Mouse (Mus musculus) left cerebral cortex, adult 2 months (tissue): ENCODE measurements around the gene Gm11595. TPM values are rescaled to one million over a fixed set of nuclear protein-coding genes. Genes with fewer than 3 reads are reported as not detected.

ENCODE experiments used
- DNase-seq, 2 experiments: peaks; one replicate each; pipeline ENCODE4 v3.0.0; 2021 to 2022; ENCODE audit warnings: low spot score in 2 of 2, mixed read lengths in 1 of 2; ENCODE audit errors: extremely low spot score in 1 of 2
- H3K27ac ChIP-seq: fragments of 200-600 bp; 2 replicates; pipeline ENCODE4 v1.8.1; 2022
- H3K4me3 ChIP-seq: fragments of 200-600 bp; 2 replicates; pipeline ENCODE4 v1.8.1; 2022
- CTCF ChIP-seq: fragments of 200-600 bp; IDR thresholded peaks from 2 replicates; pipeline ENCODE4 v1.8.1; 2022; ENCODE audit warnings: antibody characterized with exemption, mild to moderate bottlenecking, moderate library complexity
- intact Hi-C: fragments of 180-260 bp; cut with DNase I; formaldehyde crosslinking; loops from one replicate; pipeline ENCODE4 v1.15.1; 2025
- total RNA-seq, 2 experiments: library from RNA; stranded (reverse); gene quantifications; 2 replicates each; pipeline ENCODE4 v1.2.3; 2021

The Gm11595 gene
- total RNA-seq, 2 experiments from 2014 or later: not detected

DNA sequence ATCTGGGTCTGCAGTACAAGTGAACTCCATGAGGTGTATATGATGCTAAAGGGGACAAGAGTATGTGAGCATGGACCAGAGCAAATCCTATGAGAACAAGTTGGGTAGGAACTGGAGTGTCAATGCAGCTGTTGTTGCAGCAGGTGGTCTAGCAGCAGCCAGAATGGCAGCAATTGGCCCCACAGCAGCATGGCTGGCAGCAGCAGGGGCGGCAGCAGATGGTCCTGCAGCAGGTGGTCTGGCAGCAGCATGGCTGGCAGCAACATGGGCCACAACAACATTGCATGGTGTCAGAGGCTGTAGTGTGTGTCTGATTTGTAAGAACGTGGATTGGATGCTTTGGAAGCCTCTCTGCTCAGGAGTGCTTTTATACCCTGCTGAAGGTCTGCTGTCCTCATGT lies 48.7 kb downstream of the Gm11595 start:
- H3K4me3 ChIP-seq: no peak overlapping the region
- no peak for TF ChIP-seq CTCF
- H3K27ac ChIP-seq: no peak overlapping the region
- intact Hi-C loops: loop anchor here (1.0 kb wide), 1 partner anchor 38 kb away; no protein-coding TSS in a partner anchor
- DNase-seq: no peak

Other genes starting within 250 kb of the Gm11595 start
- gene Krt40, start 229.8 kb downstream of the Gm11595 start, total RNA-seq: not detected
- not detected for gene Krtap3-3, start 222.0 kb downstream of the Gm11595 start, total RNA-seq
- gene Krtap3-2, start 216.1 kb downstream of the Gm11595 start, total RNA-seq: not detected
- not detected for gene Gm11939, start 213.4 kb downstream of the Gm11595 start, total RNA-seq
- not detected for gene Krtap3-1, start 206.3 kb downstream of the Gm11595 start, total RNA-seq
- not detected for gene Krtap1-5, start 191.9 kb downstream of the Gm11595 start, total RNA-seq
- gene Krtap1-4, start 189.3 kb downstream of the Gm11595 start, total RNA-seq: not detected
- not detected for gene Krtap1-3, start 181.6 kb downstream of the Gm11595 start, total RNA-seq
- not detected for gene Krtap9-3, start 174.8 kb downstream of the Gm11595 start, total RNA-seq
- gene Gm11938, start 169.6 kb downstream of the Gm11595 start, total RNA-seq: not detected
- not detected for gene Gm11937, start 162.7 kb downstream of the Gm11595 start, total RNA-seq
- not detected for gene Krtap2-4, start 158.1 kb downstream of the Gm11595 start, total RNA-seq
- not detected for gene Gm11562, start 152.5 kb downstream of the Gm11595 start, total RNA-seq
- gene Krtap4-1, start 144.7 kb downstream of the Gm11595 start, total RNA-seq: not detected
- gene Krtap4-2, start 137.8 kb downstream of the Gm11595 start, total RNA-seq: not detected
- not detected for gene Krtap4-7, start 128.8 kb downstream of the Gm11595 start, total RNA-seq
- gene Gm11555, start 122.7 kb downstream of the Gm11595 start, total RNA-seq: not detected
- gene Gm11563, start 114.0 kb downstream of the Gm11595 start, total RNA-seq: not detected
- gene Krtap4-6, start 107.0 kb downstream of the Gm11595 start, total RNA-seq: not detected
- gene Gm14190, start 82.2 kb downstream of the Gm11595 start, total RNA-seq: not detected
- gene Gm14180, start 38.6 kb downstream of the Gm11595 start, total RNA-seq: not detected
- not detected for gene Krtap4-8, start 7.8 kb upstream of the Gm11595 start, total RNA-seq
- not detected for gene Krtap4-9, start 12.3 kb upstream of the Gm11595 start, total RNA-seq
- not detected for gene Gm11596, start 20.6 kb upstream of the Gm11595 start, total RNA-seq
- gene Gm11569, start 26.0 kb upstream of the Gm11595 start, total RNA-seq: not detected
- gene Gm11554, start 31.5 kb upstream of the Gm11595 start, total RNA-seq: not detected
- not detected for gene Krtap4-13, start 37.0 kb upstream of the Gm11595 start, total RNA-seq
- gene Gm11564, start 42.8 kb upstream of the Gm11595 start, total RNA-seq: not detected
- gene 2300003K06Rik, start 65.2 kb upstream of the Gm11595 start, total RNA-seq: not detected
- gene Krtap4-16, start 78.7 kb upstream of the Gm11595 start, total RNA-seq: not detected
- not detected for gene Gm11568, start 85.0 kb upstream of the Gm11595 start, total RNA-seq
- not detected for gene Gm11559, start 91.6 kb upstream of the Gm11595 start, total RNA-seq
- not detected for gene Krtap9-1, start 100.5 kb upstream of the Gm11595 start, total RNA-seq
- gene Gm11567, start 106.3 kb upstream of the Gm11595 start, total RNA-seq: not detected
- not detected for gene Krtap31-1, start 135.0 kb upstream of the Gm11595 start, total RNA-seq
- not detected for gene Gm11565, start 141.8 kb upstream of the Gm11595 start, total RNA-seq
- not detected for gene Krtap31-2, start 163.4 kb upstream of the Gm11595 start, total RNA-seq
- not detected for gene Krtap9-5, start 175.6 kb upstream of the Gm11595 start, total RNA-seq
- gene Krtap29-1, start 206.1 kb upstream of the Gm11595 start, total RNA-seq: not detected
- not detected for gene Krtap16-1, start 213.7 kb upstream of the Gm11595 start, total RNA-seq
- gene Krtap17-1, start 221.1 kb upstream of the Gm11595 start, total RNA-seq: not detected
- not detected for gene Krt33a, start 243.3 kb upstream of the Gm11595 start, total RNA-seq